11 mouse cellular contexts compared by ENCODE assay signal in the genomic region with DNA sequence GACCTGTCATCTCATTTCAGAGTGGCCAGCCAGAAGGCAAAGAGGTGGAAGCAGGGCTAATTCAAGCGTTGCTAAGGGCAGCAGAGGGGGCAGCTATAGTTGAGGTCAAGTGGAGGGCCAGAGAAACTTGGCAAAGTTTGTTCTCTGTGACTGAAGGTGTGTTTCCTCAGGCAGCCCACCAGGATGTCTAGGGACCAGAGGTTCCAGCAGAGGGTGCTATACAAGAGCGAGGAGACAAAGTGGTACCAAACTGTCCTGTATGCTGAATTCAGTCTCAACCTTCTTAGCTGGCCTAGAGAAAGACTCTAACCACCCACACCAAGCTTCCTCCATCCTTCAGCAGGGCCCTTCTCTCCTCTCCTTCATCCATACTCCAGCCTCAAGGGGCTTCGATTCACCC.
A peak's percentile ranks its signal among the peaks of the same experiment; 100 is the strongest.
DNase-seq lines count a peak whose midpoint lies in the region; ATAC-seq and TF ChIP-seq lines count a peak whose summit lies in the region.
"Had no signal": no experiment of that assay in that cellular context is flagged by ENCODE, and none has a peak within 500 bp of the region (broad histone marks: within the 10 kb centered on the region; RNA-seq: fewer than 3 reads in every experiment).

No protein-coding gene starts in this region.

- ATAC-seq in forebrain, postnatal 0 days: no peak
- no peak for ATAC-seq in forebrain, embryonic 12.5 days (ENCODE audit: low FRiP score)
- ATAC-seq in liver, postnatal 0 days: no peak
- no peak for ATAC-seq in liver, embryonic 11.5 days (replicated peaks; ENCODE audit: low FRiP score)
- 0 out of 2 replicates have a peak, but pooled peaks have one; percentile 41 for ATAC-seq in megakaryocyte-erythroid progenitor cell, adult 5-6 weeks (replicated peaks; ENCODE audit: low FRiP score, low TSS enrichment, poor library complexity, severe bottlenecking)
- no peak for ATAC-seq in heart, embryonic 11.5 days (replicated peaks; ENCODE audit: insufficient number of reproducible peaks, low FRiP score, low TSS enrichment)

- 28% methylated on average over 3 of the region's 3 CpGs for WGBS in forebrain, postnatal 0 days
- WGBS in forebrain, embryonic 12.5 days: 43% methylated on average over 3 of the region's 3 CpGs
- WGBS in liver, postnatal 0 days (ENCODE audit: insufficient replicate concordance): 25% methylated on average over 3 of the region's 3 CpGs
- WGBS in liver, embryonic 11.5 days: 30% methylated on average over 3 of the region's 3 CpGs
- WGBS in heart, embryonic 11.5 days (ENCODE audit: insufficient replicate concordance): 26% methylated on average over 3 of the region's 3 CpGs

- H3K27ac ChIP-seq in forebrain, postnatal 0 days (ENCODE audit: low read depth, low read length): no peak overlapping the region
- no peak overlapping the region for H3K27ac ChIP-seq in forebrain, embryonic 12.5 days
- no peak overlapping the region for H3K27ac ChIP-seq in liver, postnatal 0 days (ENCODE audit: low read depth)
- no peak overlapping the region for H3K27ac ChIP-seq in liver, embryonic 11.5 days (ENCODE audit: low read depth, low read length)
- no peak overlapping the region for H3K27ac ChIP-seq in heart, embryonic 11.5 days (ENCODE audit: low read depth, low read length)
- H3K27ac ChIP-seq: liver, embryonic 13.5 days had no signal

- DNase-seq in forebrain, postnatal 0 days: no peak
- no peak for DNase-seq in liver, postnatal 0 days
- DNase-seq in liver, embryonic 11.5 days (ENCODE audit: low spot score): no peak
- DNase-seq in MN1 (ENCODE audit: low spot score): peak; percentile 32
- DNase-seq in urinary bladder, postnatal 25 days (ENCODE audit: low spot score): no peak
- DNase-seq: kidney, adult 18-20 months; liver, embryonic 13.5 days had no signal

- TF ChIP-seq CTCF in forebrain, postnatal 0 days (IDR thresholded peaks at IDR 0.05; ENCODE audit: low read depth): peak; percentile 69
- TF ChIP-seq CTCF in liver, postnatal 0 days (IDR thresholded peaks at IDR 0.05; ENCODE audit: low read depth): peak; percentile 61

- H3K9ac ChIP-seq in forebrain, postnatal 0 days: no peak overlapping the region
- no peak overlapping the region for H3K9ac ChIP-seq in forebrain, embryonic 12.5 days
- H3K9ac ChIP-seq in liver, postnatal 0 days (replicated peaks): no peak overlapping the region
- no peak overlapping the region for H3K9ac ChIP-seq in liver, embryonic 11.5 days (ENCODE audit: low read depth, low read length)
- H3K9ac ChIP-seq in heart, embryonic 11.5 days (ENCODE audit: low read depth, low read length): no peak overlapping the region
- H3K9ac ChIP-seq: liver, embryonic 13.5 days had no signal

- H3K4me2 ChIP-seq in forebrain, postnatal 0 days (ENCODE audit: low read depth): no peak overlapping the region
- H3K4me2 ChIP-seq in forebrain, embryonic 12.5 days: no peak overlapping the region
- H3K4me2 ChIP-seq in liver, postnatal 0 days (ENCODE audit: low read depth, low read length): no peak overlapping the region
- no peak overlapping the region for H3K4me2 ChIP-seq in liver, embryonic 11.5 days
- H3K4me2 ChIP-seq in heart, embryonic 11.5 days: no peak overlapping the region
- H3K4me2 ChIP-seq: liver, embryonic 13.5 days had no signal

- H3K36me3 ChIP-seq in forebrain, postnatal 0 days (ENCODE audit: insufficient read depth): no peaks in the 10 kb centered on the region
- no peaks in the 10 kb centered on the region for H3K36me3 ChIP-seq in forebrain, embryonic 12.5 days (replicated peaks)
- H3K36me3 ChIP-seq in liver, postnatal 0 days (replicated peaks; ENCODE audit: insufficient read depth, low read length): no peaks in the 10 kb centered on the region
- no peaks in the 10 kb centered on the region for H3K36me3 ChIP-seq in liver, embryonic 11.5 days (ENCODE audit: control insufficient read depth, insufficient read depth, low read length)
- no peaks in the 10 kb centered on the region for H3K36me3 ChIP-seq in heart, embryonic 11.5 days (ENCODE audit: control insufficient read depth, insufficient read depth, low read length)
- H3K36me3 ChIP-seq: liver, embryonic 13.5 days had no signal

- no peak for TF ChIP-seq EP300 in liver, postnatal 0 days (IDR thresholded peaks at IDR 0.05; ENCODE audit: low read depth)

- H3K4me1 ChIP-seq in forebrain, postnatal 0 days (ENCODE audit: insufficient read depth): peaks cover 29% of the 10 kb centered on the region
- H3K4me1 ChIP-seq in forebrain, embryonic 12.5 days: peaks cover 63% of the 10 kb centered on the region
- H3K4me1 ChIP-seq in liver, postnatal 0 days (ENCODE audit: insufficient read depth): peaks cover 4% of the 10 kb centered on the region
- H3K4me1 ChIP-seq in liver, embryonic 11.5 days (replicated peaks; ENCODE audit: control insufficient read depth, insufficient read depth, low read length): peaks cover 5% of the 10 kb centered on the region
- H3K4me1 ChIP-seq in heart, embryonic 11.5 days (ENCODE audit: control insufficient read depth, insufficient read depth, low read length): peaks cover 25% of the 10 kb centered on the region

- H3K9me3 ChIP-seq in forebrain, postnatal 0 days (ENCODE audit: low read length): no peaks in the 10 kb centered on the region
- H3K9me3 ChIP-seq in forebrain, embryonic 12.5 days: no peaks in the 10 kb centered on the region
- H3K9me3 ChIP-seq in liver, postnatal 0 days (ENCODE audit: low read length): no peaks in the 10 kb centered on the region
- H3K9me3 ChIP-seq in liver, embryonic 11.5 days (ENCODE audit: control insufficient read depth, low read length): no peaks in the 10 kb centered on the region
- H3K9me3 ChIP-seq in heart, embryonic 11.5 days (replicated peaks; ENCODE audit: control insufficient read depth, low read length): no peaks in the 10 kb centered on the region
- H3K9me3 ChIP-seq: liver, embryonic 13.5 days had no signal

- H3K4me3 ChIP-seq in forebrain, postnatal 0 days (ENCODE audit: low read depth, low read length): no peak overlapping the region
- no peak overlapping the region for H3K4me3 ChIP-seq in forebrain, embryonic 12.5 days (replicated peaks)
- no peak overlapping the region for H3K4me3 ChIP-seq in liver, postnatal 0 days (ENCODE audit: low read depth, low read length)
- H3K4me3 ChIP-seq in liver, embryonic 11.5 days (ENCODE audit: low read depth, low read length): no peak overlapping the region
- no peak overlapping the region for H3K4me3 ChIP-seq in heart, embryonic 11.5 days (ENCODE audit: low read depth, low read length)
- H3K4me3 ChIP-seq: liver, embryonic 13.5 days; myocyte had no signal

- no peaks in the 10 kb centered on the region for H3K27me3 ChIP-seq in forebrain, postnatal 0 days (ENCODE audit: insufficient read depth, low read length)
- H3K27me3 ChIP-seq in forebrain, embryonic 12.5 days: peaks cover 93% of the 10 kb centered on the region
- peaks cover 69% of the 10 kb centered on the region for H3K27me3 ChIP-seq in liver, postnatal 0 days (ENCODE audit: insufficient read depth, low read length)
- H3K27me3 ChIP-seq in liver, embryonic 11.5 days (replicated peaks; ENCODE audit: control insufficient read depth, insufficient read depth, low read length): peaks cover 95% of the 10 kb centered on the region
- H3K27me3 ChIP-seq in heart, embryonic 11.5 days (ENCODE audit: control insufficient read depth, insufficient read depth, low read length): peaks cover 57% of the 10 kb centered on the region
